Mouse (Mus musculus) heart, postnatal 10 days (tissue): ENCODE data around the gene Nup107. TPM values are rescaled to one million over a fixed set of nuclear protein-coding genes. Genes with fewer than 3 reads are reported as not detected.
"Not testable (repeated sequence)": the region's sequence is repeated elsewhere in the genome, so short reads cannot be mapped to it uniquely, and the experiment has no call there.

ENCODE experiments used
- DNase-seq, 2 experiments: peaks; one replicate each; pipeline ENCODE4 v3.0.0; 2021
- intact Hi-C: fragments of 180-260 bp; cut with DNase I; formaldehyde crosslinking; loops from one replicate; pipeline ENCODE4 v1.15.1; 2025
- total RNA-seq, 2 experiments: library from RNA; stranded (reverse); gene quantifications; 2 replicates each; pipeline ENCODE4 v1.2.3; 2021

The Nup107 gene
- total RNA-seq, 2 experiments from 2014 or later: 14.5 to 14.7 TPM

DNA sequence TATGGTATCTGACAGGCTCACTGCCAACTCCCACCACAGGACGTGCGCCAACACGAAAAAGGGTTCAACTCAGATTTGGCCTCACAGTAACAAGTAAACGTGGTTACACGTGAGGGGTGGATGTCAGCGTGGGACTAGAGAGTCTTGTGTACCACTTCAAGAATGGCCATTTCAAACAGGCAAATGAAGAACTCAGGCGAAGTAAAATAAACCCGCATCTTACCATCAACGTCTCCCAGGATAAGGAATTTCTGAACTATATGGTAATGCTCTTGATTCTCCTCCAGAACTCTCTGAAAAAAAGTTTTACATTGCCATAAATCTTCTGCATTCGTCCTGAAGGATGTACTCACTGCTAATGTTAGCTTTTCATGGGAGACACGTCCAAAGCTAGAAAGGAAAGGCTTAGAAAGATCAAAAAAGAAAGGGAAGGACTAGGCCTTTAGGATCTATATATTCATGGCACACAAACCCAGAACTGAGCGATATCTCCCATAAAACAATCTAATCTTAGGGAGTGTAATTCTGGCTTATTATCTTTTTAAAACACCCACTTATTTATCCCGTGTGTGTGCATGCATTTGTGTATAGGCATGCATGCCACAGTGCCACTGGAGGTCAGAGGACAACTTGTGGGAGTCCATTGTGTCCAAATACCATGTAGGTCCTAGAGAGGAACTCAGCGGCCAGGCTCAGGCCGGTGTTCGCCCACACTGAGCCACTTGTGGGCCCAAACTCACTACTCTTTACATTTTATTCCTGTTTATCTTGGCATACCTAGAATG, 26.2 kb downstream of the Nup107 start:
- no peak for DNase-seq
- intact Hi-C loops: no loop called here

DNA sequence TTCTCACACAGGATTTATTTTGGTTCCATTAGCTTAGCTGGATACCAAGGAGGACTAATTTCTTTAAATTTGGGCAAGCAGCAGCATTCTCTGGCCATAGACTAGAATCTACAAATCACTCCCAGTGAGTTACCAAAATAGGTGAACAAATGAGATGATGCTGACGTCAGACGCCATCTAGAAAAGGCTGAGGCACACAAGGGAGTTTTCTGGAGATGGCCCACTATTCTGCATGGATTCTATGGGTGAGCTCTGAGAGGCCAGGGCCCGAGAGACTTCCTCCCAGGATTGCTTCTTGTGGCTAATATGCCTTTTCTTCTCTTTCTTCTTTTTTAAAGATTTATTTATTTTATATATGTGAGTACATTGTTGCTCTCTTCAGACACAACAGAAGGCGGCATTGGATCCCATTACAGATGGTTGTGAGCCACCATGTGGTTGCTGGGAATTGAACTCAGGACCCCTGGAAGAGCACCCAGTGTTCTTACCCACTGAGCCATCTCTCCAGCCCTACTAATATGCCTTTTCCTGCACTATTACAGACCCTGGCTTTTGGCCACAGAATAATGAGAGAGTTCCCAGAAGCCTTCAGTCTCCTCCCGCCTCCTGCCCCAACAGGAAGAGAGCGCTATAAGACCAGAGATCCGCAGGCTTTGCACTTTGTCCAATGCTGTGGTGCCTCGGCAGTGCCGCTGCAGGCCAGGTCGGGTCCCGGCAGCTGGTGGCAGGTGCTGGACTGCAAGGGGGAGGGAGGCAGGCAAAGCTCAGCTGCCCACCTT, 27.2 kb downstream of the Nup107 start:
- intact Hi-C loops: no loop called here
- no peak for DNase-seq

GRCm38 (mm10) chr10:117764598-117764997, 27.9 kb downstream of the Nup107 start:
- DNase-seq: no peak
- intact Hi-C loops: no loop called here

DNA sequence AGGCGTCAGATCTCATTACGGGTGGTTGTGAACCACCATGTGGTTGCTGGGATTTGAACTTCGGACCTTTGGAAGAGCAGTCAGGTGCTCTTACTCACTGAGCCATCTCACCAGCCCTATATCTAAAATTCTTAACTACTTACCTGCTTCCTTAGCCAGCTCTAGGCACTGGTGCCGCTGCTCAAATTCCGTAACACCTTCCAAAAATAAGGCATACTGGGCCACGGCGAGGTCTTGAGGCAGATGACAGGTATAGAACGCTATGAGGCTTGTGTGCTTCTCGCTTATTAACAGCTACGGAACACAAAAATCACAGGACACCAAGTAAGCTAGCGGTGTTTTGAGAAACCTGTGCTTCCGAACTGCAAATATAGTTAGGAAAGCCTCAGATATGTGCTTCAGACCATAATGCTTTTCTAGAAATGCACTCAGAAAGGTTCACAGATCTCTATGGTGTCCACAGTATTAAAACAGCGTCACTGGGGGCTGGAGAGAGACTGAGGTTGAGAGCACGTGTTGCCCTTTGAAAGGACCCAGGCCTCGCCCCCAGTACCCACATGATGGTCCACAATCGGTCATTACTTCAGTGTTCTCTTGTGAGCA, 28.8 kb downstream of the Nup107 start:
- intact Hi-C loops: no loop called here
- no peak for DNase-seq

DNA sequence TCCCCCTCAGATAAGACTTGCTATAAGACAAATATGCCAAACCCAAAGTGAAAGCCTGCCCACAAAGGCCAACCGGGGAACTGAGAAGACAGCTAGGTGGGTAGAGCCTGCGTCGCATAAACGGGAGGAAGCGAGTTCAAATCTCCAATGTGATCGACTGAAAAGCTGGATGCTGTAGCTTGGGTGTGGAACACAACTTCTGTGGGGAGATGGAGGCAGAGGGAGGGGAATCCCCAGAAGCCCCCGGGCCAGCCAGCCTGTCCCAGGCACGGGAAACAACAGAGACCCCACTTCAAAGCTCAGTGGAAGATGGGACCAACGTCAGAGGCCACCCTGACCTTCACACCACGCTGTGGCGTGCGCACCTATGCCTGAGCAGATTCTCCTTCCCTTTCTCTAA, 29.5 kb downstream of the Nup107 start:
- intact Hi-C loops: no loop called here
- no peak for DNase-seq

- intact Hi-C loops: no loop called here
- no peak for DNase-seq
These were observed 30.1 kb downstream of the Nup107 start for GRCm38 (mm10) chr10:117762281-117762830.

GRCm38 (mm10) chr10:117761551-117761950, 31.0 kb downstream of the Nup107 start:
- no peak for DNase-seq
- intact Hi-C loops: no loop called here

DNA sequence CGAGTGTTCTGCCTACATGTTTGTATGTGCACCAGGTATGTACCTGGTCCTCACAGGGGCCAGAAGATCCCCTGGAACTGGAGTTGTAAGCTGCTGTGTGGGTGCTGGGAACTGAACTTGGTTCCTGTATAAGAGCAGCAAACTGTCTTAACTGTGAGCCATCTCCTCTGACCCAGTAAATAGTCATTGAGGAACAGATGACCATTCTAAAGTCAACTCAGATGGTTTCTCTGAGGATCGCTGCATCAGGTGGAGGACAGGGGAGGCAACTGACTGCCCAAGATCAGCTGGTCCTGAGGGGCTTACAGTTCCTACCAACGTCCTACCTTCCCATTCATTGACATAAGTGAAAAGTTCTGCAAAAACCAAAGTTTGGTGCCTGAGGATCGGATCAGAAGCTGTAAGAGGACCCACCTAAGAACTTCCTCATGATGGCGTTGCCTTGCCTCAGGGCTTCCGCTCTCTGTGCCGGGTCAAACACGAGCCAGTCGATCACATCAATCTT, 31.6 kb downstream of the Nup107 start:
- DNase-seq: no peak
- intact Hi-C loops: no loop called here

DNA sequence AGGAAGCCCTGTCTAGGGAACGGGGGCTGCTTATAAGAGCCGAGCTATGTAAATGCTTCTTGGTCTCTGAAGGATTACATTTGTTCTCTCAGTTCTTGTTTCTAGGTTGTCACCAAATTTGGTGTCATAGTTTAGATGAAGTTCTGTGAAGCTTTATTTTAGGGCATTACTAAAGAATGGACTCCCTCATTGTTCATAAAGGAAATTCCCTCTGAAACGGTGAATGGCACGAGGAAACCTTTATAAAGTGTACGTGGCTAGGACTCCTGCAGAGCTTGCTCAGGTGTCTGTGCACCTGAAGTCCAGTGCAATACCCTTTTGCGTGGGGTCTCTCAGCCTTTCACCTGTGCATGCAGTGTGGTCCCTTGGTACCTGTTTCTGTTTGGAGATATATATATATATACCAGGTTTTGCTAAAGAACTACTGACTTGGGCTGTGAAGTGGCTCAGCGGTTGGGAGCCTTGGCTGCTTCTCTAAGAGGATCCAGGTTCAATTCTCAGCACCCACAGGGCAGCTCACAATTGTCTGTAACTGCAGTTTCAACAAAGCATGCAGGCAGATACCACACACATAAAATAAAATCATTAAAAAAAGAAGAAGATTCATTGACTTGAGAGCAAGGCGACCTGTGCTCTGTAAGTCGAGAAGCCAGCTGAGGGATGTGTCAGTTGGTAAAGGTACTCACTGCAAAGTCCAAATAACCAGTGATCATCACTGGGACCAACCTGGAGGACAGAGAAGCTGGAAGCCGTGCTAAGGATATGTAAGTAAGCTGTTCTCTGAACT, 32.5 kb downstream of the Nup107 start:
- intact Hi-C loops: no loop called here
- no peak for DNase-seq

DNA sequence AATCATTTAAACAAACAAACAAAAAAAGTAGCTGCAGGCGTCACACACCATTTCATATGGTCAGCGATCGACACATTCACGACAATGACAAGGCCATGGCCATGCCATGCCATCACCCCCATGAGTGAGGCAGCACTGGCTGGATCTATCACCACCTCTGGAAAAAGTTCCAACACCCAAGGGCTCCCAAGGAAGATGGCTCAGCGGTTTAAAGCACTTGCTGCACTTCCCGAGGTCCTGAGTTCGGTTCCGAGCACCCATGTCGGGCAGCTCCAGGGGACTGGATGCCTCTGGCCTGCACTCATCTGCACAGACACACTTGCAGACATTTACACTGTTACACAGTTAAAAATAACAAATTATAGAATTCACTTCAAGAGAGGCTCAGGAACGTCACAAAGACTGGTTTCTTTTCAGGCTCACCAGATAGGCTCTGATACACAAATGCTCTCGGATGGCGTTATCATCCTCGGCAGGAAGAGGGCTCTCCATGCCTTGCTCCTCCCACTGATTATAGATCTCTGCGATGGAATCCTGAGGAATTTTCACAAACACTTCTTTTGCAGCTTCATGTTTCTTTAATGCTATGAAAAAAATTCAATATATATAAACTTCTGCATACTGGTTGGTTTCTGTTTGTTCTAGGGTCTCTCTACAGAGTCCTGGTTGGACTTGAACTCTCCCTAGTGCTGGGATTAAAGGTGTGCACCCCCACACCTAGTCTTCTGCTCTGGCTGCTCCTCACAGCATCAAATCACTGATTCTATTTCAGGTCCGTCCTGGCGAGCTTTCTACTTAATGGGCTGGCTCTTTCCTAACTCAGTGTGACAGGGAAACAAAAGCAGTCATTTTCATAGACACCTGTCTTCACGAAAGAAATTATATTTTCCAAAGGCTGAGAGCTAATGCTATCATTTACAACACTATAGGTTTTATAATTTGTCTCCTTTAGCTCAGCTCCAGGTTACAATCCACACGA, 33.5 kb downstream of the Nup107 start:
- DNase-seq: no peak
- intact Hi-C loops: no loop called here

DNA sequence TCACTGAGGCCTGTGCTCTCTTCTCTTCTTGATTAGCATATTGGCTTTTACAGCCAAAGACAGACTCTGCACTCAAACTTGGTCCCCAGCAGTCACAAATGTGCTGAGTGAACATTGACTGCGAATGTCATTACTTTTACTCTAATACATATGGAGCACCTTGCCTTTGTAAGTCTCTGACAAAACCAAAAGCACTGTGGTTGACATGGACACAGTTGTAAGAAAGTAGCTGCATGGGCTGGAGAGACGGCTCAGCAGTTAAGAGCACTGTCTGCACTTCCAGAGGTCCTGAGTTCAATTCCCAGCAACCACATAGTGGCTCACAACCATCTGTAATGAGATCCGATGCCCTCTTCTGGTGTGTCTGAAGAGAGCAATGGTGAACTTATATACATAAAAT, 34.2 kb downstream of the Nup107 start:
- intact Hi-C loops, DNase-seq: not testable (repeated sequence)

- intact Hi-C loops: no loop called here
These were observed 34.6 kb downstream of the Nup107 start for GRCm38 (mm10) chr10:117757796-117758342.

DNA sequence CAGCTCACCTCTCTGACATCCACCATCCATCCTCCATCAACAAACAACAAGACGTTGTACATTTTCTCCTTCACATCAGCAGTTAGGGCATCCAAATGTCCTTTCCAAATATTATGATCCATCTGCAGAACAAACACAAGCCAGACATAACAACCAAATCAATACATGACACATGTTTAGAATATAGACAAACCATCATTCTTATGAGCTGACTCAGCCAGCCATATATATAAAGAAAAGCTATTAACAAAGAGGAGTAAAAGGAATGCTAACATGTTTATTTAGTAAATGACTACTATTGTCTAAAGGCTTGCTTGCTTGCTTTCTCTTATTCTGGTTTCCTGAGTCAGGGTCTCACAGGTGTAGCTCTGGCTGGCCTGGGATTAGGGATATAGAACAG, 35.2 kb downstream of the Nup107 start:
- no peak for DNase-seq
- intact Hi-C loops: no loop called here

More at GRCm38 (mm10) chr10:117757796-117758342, 34.6 kb downstream of the Nup107 start:
- DNase-seq: no peak

DNA sequence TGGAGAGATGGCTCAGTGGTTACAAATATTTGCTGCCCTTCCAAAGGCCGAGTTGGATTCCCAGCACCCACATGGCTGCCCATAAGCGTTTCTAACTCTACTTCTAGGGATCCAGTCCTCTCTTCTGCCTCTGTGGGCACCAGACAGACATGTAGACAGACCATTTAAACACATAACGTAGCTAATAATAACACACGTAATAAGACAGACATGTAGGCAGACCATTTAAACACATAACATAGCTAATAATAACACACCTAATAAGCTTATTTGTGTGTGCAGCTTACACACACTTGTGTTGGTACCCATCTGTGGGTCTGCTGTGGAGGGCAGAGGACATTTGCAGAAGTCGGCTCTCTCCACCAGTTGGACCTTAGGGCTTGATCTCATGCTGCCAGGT, 35.7 kb downstream of the Nup107 start:
- intact Hi-C loops: no loop called here
- no peak for DNase-seq

GRCm38 (mm10) chr10:117755799-117756467, 36.6 kb downstream of the Nup107 start:
- intact Hi-C loops: no loop called here
- no peak for DNase-seq

DNA sequence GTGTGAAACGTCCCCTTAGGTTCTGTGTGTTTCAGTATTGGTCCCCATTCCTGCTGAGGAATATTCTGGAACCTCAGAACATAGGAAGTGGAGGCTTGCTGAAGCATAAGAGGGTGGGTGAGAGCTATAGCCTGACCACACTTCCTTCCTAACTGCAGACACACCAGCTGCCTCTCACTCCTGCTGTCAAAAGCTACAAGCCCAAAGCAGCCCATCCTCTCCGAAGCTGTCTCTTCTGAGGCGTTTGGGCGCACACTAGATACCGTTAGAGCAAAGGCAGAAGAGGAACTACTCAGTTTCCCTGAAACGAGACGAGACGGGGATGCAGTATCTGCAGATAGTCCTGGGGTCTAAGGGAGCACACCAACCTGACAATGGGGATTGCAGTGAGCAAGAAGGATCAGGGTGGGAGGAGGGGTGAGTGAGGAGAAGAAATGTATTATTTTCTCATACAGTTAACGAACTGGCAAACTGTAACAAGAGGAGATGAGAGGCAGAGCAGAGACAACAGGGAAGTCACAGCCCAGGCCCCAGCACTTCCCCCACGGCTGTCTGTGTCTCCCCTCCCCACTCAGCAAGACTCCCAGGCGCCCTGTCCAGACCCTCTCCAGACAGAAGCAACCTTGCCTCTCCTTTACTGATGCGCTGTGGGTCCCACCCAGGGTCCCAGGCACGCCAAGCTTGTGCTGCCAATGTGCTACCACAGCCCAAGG, 37.3 kb downstream of the Nup107 start:
- intact Hi-C loops: no loop called here

DNA sequence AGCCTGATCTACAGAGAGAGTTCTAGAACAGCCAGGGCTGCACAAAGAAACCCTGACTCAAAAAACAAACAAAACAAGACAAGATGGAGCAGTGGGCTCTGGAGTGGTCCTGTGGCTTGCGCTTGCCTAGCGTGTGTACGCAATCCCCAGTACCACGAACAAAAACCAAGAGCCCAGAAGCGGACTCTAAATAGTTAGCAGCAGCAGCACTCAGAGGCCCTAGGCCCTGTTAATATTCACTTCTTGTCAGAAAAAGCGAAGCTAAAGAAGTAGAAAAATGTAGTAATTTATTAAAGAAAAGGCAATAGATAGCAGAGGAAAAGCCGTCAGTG, 37.9 kb downstream of the Nup107 start:
- intact Hi-C loops: no loop called here
- DNase-seq: no peak

More for the DNA sequence above, 37.3 kb downstream of the Nup107 start:
- DNase-seq: no peak
